Mouse (Mus musculus): Measurements from ENCODE around the gene Zfp871.

DNA sequence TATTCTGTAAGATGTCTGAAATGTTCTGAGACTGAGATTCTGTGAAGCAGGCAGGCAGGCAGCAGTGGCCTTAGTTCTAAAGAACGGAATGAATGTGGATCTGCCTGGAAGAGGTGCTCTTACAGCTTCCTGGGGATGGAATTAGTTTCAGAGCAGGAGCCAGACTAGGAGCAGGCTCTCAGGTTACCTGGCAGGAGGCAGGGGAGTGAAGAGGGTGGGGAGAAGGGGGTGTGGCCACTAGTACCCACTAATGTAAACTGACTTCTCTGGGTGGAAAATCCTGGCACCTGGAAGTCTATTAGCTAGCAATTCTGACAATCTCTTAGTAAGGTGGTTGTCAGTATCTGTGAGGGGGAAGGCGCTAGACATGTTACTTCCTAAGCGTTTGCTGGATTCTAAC lies 2.4 kb downstream of the Zfp871 start:
- no peak for TF ChIP-seq POLR2A (IDR thresholded peaks at IDR 0.05; ENCODE audit: extremely low read depth, insufficient read depth, low read length)
- TF ChIP-seq CTCF (IDR thresholded peaks at IDR 0.05; ENCODE audit: extremely low read depth, insufficient read depth, low read length), result no peak

Data from cortical plate, adult 2 months (tissue).